Mouse (Mus musculus) mouse trophoblast stem cell (cell line): ENCODE measurements at regions not wholly inside any gene's neighbourhood (a gene's known extent, or its start where the extent isn't known, plus 50 kb on each side); places are given as distances from the start of the nearest gene placed in this dataset.
"Not testable (repeated sequence)": the region's sequence is repeated elsewhere in the genome, so short reads cannot be mapped to it uniquely, and the experiment has no call there.

ENCODE experiments used
- in situ Hi-C, 2 experiments: fragments of 300-500 bp; cut with MseI, MboI; formaldehyde crosslinking; loops; 2 replicates in 1 of 2; 3 replicates in 1 of 2; pipeline ENCODE4 v1.15.1; 2025

GRCm38 (mm10) chr17:58820588-58821195 lies 170.5 kb downstream of the Pdzph1 start:
- in situ Hi-C loops: no loop called here

GRCm38 (mm10) chr17:58819339-58819738 lies 171.8 kb downstream of the Pdzph1 start:
- in situ Hi-C loops: loop anchor here in 1 of 2 experiments (10.0 kb wide), 1 partner anchor 235 kb away; no protein-coding TSS in a partner anchor

DNA sequence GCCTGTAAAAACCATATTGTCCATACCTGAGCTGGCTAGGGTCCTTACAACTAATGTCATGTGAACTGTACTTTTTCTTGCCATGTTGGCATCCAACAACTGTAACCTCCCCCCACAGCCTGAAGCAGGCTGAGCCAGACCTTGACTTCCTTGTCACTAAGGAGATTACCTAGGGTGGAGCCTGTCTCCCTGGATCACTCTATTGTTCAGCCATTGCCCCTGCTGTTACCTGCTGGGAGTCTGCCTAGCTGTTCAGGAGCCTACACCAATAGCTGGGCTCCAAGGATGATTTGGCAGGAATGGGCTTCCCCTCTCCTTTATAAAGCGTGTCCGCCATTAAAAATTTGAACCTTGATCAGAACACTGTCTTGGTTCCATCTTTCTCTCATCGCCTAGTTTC lies 215.7 kb downstream of the Pdzph1 start:
- in situ Hi-C loops: not testable (repeated sequence)

- in situ Hi-C loops: no loop called here
Observed at GRCm38 (mm10) chr17:58773595-58773994, 217.6 kb downstream of the Pdzph1 start.

- in situ Hi-C loops: no loop called here
Observed at GRCm38 (mm10) chr17:58765141-58765540, 226.0 kb downstream of the Pdzph1 start.

DNA sequence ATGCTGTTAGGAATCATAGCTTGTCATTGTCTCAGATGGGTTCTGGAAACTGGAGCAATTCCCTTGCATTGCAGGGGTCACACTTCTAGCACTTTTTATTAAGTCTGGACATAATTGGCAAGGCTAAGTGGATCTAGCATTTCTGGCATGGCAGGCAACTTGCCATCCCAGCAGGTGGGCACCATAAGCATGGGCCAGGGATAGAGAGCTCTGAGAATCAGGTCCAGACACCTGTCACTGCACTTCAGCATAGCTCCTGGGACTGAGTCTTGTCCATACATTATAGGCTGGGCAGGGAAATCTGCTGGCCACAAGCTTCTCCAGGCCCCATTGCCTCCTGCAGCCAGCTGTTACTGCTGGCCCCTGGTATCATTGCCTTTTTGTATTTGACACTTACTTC lies 242.2 kb downstream of the Pdzph1 start:
- in situ Hi-C loops: no loop called here

GRCm38 (mm10) chr17:58748264-58748663 lies 242.9 kb downstream of the Pdzph1 start:
- in situ Hi-C loops: no loop called here

DNA sequence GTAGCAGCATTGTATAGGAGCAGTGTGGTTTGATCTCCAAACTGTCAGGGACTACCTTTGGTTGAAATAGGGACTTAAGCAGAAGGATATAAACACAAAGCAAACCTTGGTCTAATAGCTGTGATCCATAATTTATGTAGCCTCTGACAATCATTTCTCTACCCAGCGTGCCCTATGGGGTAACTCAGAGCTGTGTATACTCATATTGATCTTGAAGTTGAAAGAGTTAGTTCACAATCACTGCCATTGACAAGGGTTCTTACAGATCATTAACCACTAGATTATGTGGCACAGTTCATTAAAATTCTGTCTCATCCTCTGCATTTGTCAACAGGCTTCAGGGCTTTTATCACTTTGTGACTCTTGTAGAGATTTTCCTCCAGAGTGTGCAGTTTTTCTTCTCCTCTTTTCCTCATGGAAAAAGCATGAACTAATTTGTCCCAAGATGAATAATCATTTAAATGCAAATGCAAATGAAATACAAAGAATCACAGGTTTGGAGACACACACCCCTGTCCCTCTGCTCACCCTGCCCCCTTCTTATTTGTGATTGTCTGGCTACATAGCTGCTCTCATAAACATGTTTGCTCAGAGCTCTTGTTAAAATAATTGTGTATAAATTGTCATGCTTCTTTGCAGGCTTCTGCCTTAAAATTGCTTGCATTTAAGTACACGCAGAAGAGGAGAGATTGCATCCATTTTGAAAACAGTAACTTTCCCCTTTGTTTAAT lies 280.3 kb downstream of the Pdzph1 start:
- in situ Hi-C loops: no loop called here

GRCm38 (mm10) chr17:58690211-58690610 lies 301.0 kb downstream of the Pdzph1 start:
- in situ Hi-C loops: no loop called here

DNA sequence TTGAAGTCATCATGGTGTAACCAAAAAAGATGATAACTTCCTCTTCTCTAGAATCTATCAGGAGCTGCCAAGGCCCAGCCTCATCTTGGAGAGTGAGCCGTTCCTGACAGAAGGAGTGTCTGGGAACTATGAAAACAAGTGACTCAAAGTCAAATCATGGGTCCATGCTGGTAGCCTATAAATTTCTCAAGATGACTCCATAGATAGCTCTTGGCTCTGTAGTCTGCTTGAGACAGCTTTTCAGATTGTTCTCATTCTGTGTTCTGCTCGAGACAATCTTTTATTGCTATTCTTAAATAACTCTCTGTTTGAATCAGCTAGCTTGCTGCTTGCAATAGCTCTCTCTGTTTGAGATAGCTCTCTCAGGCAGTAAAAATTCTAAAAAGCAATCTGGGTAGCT lies 318.9 kb downstream of the Pdzph1 start:
- in situ Hi-C loops: no loop called here

DNA sequence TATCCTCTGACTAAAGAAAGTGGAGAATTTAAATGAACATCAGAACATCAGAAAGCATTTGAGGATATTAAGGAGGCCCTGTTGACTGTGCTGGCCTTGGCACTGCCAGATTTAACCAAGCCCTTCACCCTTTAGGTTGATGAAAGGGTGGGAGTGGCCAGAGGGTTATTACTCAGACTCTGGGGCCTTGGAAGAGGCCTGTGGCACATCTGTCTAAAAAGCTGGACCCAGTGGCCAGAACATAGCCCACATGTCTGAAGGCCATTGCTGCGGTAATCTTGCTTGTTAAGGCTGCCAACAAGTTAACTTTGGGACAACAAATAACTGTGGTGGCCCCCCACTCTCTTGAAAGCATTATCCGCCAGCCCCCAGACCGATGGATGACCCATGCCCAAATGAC lies 323.1 kb downstream of the Pdzph1 start:
- in situ Hi-C loops: no loop called here

GRCm38 (mm10) chr17:58643793-58644192 lies 347.4 kb downstream of the Pdzph1 start:
- in situ Hi-C loops: no loop called here

GRCm38 (mm10) chr17:58642273-58642672 lies 348.9 kb downstream of the Pdzph1 start:
- in situ Hi-C loops: no loop called here

GRCm38 (mm10) chr17:58598911-58599310 lies 392.3 kb downstream of the Pdzph1 start:
- in situ Hi-C loops: loop anchor here in 1 of 2 experiments (25.0 kb wide), 1 partner anchor 313 kb away; no protein-coding TSS in a partner anchor

DNA sequence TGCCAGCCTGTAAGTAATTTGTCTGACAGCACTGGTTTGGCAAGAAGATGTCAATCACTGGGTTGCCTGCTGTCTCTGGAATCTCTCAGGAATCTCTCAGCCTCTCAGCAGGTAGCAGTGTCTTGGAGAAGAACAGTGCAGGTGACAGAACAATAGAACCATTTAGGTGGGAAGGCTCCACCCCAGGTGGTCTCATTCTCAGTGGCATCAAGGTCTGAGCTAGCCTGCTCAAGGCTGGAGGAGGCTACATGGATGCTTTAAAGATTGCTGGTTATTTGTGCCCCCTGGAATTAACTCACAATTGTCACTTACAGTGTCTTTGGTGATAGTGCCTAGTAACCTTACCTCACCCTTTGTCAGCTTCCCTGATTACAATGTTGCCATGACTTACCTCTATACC lies 394.5 kb downstream of the Pdzph1 start:
- in situ Hi-C loops: loop anchor here in 1 of 2 experiments (25.0 kb wide), 1 partner anchor 316 kb away; no protein-coding TSS in a partner anchor

DNA sequence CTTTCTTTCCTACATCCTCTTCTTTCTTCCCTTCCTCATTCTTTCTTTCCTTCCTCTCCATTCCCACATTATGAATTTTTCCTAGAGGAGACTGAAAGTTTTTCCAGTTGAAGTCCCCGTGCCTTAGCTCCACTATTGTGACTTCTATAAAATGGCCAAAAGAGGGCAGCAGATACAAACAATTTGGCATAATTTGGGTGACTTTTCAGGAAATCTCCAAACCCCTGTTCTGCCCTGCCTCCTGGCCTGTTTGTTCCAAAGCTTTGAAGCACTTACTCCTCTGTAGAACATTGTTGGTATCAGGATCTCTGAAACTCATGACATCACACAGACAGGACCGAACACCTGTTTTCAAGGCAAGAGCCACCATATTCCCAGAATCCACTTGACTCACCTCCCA lies 403.2 kb downstream of the Pdzph1 start:
- in situ Hi-C loops: loop anchor here (10.0 to 25.0 kb wide), 3 partner anchors 227 to 327 kb away; no protein-coding TSS in a partner anchor

GRCm38 (mm10) chr17:58572885-58573284 lies 418.3 kb downstream of the Pdzph1 start:
- in situ Hi-C loops: no loop called here
